Mouse (Mus musculus): ENCODE results near the gene Psmd12.

DNA sequence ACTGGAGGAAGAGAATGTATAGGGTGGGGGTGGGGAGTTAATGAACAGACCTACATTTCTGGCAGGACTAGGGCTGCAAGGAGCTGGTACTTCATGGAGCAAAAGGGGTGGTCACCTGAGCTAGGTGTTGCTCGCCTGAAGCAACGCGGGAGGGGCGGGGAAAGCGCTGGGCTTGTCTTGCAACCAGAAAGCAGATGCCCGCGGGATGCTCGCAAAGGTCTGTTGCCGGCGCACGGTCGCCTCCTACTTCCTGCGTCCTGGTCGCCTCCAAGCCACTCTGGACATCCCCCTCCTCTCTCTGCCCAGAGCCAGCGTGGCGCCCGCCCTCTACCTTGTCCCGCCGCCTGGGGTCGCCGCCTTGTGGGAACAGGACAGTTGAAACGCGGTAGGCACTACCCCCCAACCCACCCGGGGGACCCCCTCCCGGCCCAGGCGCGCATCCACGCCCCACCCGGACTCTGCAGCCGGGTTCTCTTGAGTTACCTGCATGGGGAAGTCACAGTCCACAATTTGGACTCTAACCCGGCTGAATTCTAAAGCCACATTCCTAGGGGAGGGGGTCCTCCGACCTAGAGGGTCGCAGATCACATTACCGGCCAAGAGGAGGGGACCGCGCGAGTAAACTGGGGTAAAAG, 67.5 kb downstream of the Psmd12 start:
- TF ChIP-seq CTCF (IDR thresholded peaks at IDR 0.05) (peak; percentile 13; the same call in 1 of the 2 replicates), EP300 (IDR thresholded peaks at IDR 0.05) (no peak)
